Mouse (Mus musculus) gastrocnemius, postnatal 10 days (tissue): Measurements from ENCODE around the gene Gm7954. TPM values are rescaled to one million over a fixed set of nuclear protein-coding genes. Genes with fewer than 3 reads are reported as not detected.
"Not testable (repeated sequence)": the region's sequence is repeated elsewhere in the genome, so short reads cannot be mapped to it uniquely, and the experiment has no call there.

Experiments used
- DNase-seq: peaks from one replicate; pipeline ENCODE4 v3.0.0; 2021; ENCODE audit warnings: mixed read lengths
- long read RNA-seq, 2 experiments: library from polyadenylated mRNA; stranded (forward); transcript quantifications; one replicate each; pipeline ENCODE4 v2.0.0; 2021
- total RNA-seq, 2 experiments: library from RNA; stranded (reverse); gene quantifications; 2 replicates each; pipeline ENCODE4 v1.2.3; 2021

The Gm7954 gene
- total RNA-seq: not detected
- long read RNA-seq, experiment 1: 0 reads
- long read RNA-seq, experiment 2: 0 reads

GRCm38 (mm10) chr14:41453418-41453817 lies at the start of gene Gm7954:
Gm7954 (minus strand) TSS chr14:41453518.
- DNase-seq: not testable (repeated sequence)

GRCm38 (mm10) chr14:41489385-41489784 lies 36.1 kb upstream of the Gm7954 start, which contains the start of gene Gm3486:
Gm3486 (minus strand) TSS chr14:41489485.
- DNase-seq: not testable (repeated sequence)

- DNase-seq: not testable (repeated sequence)
Observed at GRCm38 (mm10) chr14:41425393-41426075, 27.8 kb downstream of the Gm7954 start.

- DNase-seq: not testable (repeated sequence)
Observed at GRCm38 (mm10) chr14:41424694-41425093, 28.6 kb downstream of the Gm7954 start.

- DNase-seq: not testable (repeated sequence)
Observed at GRCm38 (mm10) chr14:41408181-41408580, 45.1 kb downstream of the Gm7954 start, which contains the start of gene Gm6482. Gm6482 (minus strand) TSS chr14:41408281.

Other genes with a start within 250 kb of the Gm7954 start
- not detected for gene Gm2832, start 174.7 kb downstream of the Gm7954 start, total RNA-seq
- not detected for gene Gm5798, start 104.9 kb downstream of the Gm7954 start, total RNA-seq
- not detected for gene Gm7945, start 67.1 kb downstream of the Gm7954 start, total RNA-seq
- not detected for gene Gm6482, start 45.2 kb downstream of the Gm7954 start, total RNA-seq
- not detected for gene Gm3486, start 36.0 kb upstream of the Gm7954 start, total RNA-seq
- not detected for gene Gm7970, start 102.1 kb upstream of the Gm7954 start, total RNA-seq
- gene 1700049E17Rik2, start 119.7 kb upstream of the Gm7954 start, total RNA-seq: not detected
- gene Gm3072, start 171.1 kb upstream of the Gm7954 start, total RNA-seq: not detected
- gene Gm3676, start 193.0 kb upstream of the Gm7954 start, total RNA-seq: not detected
- gene Gm8068, start 248.4 kb upstream of the Gm7954 start, total RNA-seq: not detected